Mouse (Mus musculus): ENCODE measurements around the gene Slco1a5.
"Not testable (repeated sequence)": the region's sequence is repeated elsewhere in the genome, so short reads cannot be mapped to it uniquely, and the experiment has no call there.

Slco1a5 gene

DNA sequence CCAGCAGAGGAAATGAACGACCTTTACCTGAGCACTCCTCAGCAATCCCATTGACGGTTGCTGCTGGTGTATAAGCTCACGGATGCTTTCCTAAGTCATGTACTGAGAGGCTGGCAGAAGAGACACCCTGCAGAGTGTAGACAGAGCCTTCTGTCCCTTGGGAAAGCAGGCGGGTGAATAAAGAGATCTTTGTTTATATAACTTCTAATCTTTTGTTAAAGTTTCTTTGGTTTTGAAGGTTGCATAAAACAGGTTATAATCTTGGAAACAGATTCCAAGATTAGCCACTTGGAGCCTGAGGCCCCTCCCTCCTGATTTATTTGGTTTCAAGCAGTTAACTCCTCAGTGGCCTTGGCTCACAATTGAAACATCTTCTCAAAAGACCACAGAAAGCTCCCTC, at the start of gene Slco1a5:
Gene Slco1a5, minus strand, starts transcription at position 101 of the 400 bp plus-strand sequence.
- no peak for DNase-seq (ENCODE audit: low spot score)

DNA sequence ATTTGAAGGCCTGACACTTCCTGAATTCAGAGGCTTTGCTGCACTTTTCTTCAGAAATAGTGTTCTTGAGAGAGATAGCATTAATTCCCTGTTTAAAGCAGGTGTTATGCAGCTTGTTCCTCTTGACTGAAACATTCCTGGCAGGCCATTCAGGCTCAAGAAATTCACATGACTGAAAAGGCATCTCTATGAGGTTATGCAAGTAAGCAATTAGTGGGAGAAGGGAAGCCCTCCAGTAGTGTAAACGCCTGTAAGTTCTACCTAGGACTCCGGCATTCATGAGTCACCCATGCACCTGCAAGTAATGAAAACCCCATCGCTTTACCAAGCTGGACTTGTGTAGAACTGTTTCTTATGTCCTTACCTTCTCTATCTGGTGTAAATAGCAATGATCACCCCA, 46.8 kb upstream of the Slco1a5 start:
- DNase-seq (ENCODE audit: low spot score): no peak

DNA sequence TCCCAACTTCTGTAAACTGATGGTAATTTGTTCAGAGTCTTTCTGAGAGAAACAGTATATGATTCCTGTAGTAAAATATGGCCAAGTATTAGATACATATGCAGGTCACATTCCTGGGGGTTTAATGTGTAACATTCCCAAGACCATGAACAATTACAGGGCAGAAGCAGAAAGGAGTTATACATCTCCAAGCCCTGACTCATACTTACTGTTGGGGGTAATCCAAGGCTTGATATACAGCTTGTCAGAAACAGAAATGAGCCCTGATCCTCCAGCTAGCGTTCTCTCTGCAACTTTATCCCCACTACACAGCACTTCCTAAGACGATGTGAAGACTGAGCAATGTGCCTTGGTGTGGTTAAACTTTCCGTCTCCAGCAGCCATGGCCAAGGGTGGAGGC, 44.8 kb upstream of the Slco1a5 start:
- DNase-seq (ENCODE audit: low spot score): no peak

DNA sequence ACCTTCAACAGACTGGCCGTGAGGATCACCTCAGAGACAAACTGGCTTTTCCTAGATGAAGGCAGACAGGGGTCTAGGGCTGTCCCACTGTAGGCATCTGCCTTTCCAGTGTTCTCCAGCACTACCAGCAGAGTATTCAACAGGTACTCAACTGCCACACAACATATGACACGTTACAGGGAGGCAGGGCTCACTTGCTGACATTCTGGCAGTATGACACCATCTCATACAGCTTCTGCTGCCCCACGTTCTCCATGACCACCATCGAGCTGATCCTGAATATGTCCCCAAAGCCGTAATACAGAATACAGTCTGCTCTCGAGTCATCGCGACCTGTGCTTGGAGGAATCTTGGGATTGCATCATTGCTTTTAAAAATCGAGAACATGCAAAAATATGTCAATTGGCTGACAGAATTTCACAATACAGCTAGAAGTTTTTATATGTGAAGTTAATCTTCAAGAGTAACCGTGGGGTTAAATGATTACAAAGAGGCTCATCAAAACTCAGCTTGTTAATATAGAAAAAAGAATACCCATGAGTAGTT, 43.8 kb upstream of the Slco1a5 start:
- no peak for DNase-seq (ENCODE audit: low spot score)

DNA sequence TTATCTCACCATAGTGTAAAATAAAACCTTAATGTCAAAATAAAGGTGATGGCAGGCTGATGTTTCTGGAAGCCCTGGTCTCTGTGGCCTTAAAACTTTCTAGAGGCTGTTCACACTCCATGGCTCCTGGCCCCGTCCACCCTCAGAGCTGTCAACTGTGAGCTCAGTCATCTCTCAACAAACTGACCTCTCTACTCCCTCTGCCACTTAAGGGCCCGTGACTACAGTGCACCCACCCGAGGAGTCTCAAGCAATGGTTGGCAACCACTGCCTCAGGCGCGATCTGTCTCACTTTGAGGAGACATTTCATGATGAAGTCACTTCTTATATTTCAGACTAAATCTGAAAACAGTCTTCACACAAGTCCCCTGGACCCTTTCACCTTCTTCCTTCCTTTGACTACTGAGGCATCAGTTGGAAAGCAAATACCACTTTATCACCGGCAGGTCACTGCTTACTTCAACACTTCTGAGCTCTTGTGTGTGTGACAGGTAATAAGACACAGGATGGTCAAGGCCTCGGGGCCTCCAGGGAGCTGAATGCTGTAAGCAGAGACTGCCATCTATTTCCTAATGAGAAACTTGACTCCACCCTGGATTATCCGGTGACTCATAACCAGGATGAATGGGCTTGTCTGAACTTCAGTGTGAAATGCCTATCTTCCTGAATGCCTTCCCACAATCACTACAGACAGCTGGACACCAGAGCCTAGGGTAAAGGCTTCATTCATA, 43.1 kb upstream of the Slco1a5 start:
- DNase-seq (ENCODE audit: low spot score): no peak

DNA sequence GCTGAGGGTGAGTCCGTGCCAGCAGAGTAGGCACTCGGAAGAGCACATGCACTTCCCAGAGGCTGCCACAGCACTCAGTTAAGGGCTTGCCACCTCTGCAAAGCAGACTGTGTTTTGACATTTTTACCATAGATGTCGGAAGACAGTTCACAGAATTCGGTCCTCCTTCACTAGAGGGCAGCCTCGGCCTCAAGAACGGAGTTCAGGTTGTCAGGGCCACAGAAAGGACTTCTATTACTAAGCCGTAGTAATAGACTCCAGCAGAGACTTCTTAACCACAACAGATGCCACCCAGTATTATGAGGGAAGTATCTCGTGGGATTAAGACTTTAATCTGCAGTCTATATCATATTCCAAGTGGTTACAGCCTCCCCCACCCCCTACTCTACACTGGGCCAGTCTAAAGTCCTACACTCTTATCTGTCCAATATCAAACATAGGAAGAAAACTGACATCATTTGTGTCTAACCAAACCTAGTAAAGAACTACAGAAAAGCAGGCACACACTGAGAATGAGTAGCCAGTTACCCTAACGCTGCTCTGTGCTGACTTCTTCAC, 40.3 kb upstream of the Slco1a5 start:
- no peak for DNase-seq (ENCODE audit: low spot score)

DNA sequence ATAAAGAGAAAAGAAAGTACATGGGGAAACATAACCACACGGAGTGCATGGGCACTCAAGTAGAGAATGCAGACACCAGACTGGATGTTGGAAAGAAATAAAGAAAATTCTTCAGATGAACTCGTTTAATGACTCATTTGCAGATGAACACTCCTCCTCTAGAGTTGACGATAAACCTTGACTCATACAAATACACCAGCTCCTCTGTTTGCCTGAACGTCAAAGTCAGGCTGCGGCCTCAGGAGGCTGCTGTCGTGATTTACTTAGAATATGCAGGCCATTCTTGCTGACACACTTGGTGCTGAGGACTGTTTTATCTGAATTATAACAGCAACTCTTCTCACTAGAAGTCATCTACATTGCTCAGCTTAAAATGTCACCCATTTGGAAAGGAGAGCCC, 39.3 kb upstream of the Slco1a5 start:
- DNase-seq (ENCODE audit: low spot score): no peak

DNA sequence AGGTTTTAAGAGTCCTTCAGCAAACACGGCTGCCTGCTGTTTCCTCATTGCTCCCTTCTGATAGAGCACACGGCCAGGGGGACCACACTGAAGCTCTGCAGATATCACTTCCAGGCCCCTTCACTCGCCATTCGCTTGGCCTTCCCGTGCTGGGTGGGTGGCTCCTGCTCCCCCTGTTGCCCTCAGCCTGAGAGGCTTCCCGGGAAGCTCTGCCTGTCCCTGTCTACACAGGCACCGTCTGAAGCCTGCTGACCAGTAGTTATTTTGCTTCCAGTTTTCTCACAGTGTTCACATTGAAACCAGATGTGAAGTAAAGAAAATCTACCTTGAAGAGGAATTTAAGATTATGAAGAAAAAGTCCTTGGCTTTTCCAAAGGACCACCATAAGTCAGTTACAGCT, 34.3 kb upstream of the Slco1a5 start:
- no peak for DNase-seq (ENCODE audit: low spot score)

DNA sequence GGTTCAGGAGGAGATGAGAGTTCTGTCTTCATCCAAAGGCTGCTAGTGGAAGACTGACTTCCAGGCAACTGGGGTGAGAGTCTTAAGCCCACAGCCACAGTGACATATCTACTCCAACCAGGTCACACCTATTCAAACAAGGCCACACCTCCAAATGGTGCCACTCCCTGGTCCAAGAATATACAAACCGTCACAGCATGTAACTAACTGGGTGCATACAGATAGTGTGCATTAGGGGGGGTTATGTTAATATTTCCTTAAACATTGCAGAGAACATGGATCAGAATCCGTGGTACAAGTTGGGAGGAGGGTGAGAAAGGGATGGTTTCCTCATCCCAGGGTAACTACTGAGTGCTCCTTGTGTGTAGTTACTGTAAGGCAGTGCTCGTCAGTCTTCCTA, 29.3 kb upstream of the Slco1a5 start:
- not testable (repeated sequence) for DNase-seq (ENCODE audit: low spot score)

DNA sequence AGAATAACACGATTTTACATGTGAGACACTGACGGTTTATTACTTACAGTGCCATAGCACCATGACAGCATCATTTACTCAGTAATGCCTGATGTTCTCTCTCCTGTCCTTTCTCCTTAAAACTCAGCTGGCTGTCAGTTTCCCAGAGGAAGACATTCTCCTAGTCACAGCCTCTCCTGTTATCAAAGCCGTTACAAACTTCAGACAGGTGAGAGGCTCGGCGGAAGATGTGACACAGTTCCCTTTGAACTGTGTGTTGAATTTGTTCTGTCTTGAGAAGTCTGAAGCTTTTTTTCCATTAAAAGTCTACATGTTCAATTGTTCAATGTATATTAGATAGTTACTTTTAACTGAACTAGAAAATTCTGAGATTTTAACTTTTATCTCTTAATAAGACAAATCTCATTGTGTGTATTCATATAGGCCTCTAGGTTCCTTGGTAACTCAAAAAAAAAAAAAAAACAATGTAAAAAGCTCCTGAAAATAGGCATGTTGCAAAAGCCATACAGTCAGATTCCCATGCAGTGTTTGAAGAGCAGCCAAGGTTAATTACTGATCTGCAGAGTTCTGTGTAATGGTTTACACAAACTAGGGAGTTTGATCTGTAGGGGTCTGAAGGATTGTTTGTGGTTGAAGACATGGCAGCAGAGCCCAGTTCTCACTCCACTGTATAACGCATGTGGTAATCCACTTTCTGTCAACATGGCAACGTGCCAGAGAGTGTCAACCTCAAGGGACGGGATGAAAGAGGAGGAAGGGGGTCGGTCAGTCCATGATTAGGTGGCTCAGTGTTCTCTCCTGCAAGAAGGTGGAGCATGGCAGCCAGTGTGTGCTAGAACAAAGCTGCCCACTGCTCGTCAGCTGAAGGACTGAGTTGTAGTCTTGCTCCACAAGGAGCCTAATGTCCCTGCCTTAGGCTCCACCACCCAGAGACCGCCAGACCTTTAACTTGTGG, 24.9 kb upstream of the Slco1a5 start:
- DNase-seq (ENCODE audit: low spot score): no peak

DNA sequence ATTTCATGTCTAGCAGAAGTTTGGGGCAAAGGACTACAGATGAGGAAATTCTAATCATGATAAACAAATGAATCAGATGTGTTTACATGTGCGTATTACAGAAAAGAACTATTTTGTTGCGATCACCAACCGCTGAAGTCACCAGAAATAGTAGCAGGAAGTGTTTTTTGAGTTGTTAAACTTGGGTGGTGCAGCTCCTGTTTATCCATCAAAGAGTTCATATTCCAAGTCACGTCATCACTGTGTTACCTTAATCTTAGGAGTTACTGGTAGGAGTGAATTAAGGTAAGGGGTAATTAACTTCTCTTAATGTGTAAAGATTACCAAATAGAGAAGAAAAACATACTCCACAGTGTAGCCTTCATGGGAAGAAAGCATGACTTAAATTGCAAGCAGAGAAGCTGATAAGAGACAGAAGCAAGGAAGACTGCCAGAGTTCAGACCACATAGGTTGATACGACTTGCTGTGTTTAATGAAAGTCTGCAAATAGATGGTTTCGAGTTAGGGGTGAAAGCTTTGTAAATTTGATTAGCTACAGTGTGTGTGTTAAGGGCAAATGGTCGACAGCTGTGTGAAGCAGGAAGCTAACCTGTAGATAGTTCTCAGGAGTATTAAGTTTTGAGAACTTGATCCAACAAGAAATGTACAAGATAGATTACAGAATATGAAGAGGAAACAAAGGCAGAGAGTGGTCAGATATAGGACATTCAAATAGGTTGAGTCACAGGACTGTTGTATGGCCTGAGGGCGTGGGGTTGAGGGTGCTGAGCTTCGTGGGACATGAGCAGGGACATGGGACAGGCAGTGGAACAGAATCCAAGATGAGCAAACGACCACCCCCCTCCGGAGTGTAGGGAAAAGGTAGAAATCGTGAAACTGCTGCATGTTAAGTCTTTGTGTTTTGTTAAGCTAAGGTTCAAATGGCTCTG, 23.7 kb upstream of the Slco1a5 start:
- peak; percentile 6 for DNase-seq (ENCODE audit: low spot score)

DNA sequence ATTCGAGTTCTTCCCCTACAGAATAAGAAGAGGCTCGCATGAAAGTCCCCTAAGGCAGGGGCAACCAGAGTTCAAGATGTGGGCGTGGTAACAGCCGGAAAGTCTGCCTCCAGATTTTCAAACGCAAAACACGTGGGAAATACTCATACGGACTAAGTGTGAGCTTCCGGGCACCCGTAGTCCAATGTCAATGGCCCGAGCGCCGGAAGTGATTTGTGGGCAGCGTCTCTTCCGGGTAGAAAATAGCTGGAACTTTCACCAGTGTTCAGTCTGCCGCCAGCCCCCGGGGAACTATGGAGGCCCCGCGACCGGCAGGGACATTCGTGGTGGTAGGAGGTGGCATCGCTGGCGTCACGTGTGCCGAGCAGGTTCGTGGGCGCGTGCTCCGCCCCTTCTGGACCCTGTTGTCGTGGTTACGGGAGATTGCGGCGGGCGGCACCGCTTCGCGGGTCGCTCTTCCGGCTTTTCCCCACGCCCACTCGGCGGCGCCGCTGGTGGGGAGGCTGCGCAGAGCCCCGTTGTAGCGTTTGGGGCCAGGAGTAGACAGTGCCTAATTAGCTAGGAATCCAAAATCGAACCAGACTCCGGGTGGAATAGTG, 22.8 kb upstream of the Slco1a5 start, which contains the start of gene Pyroxd1:
Gene Pyroxd1, plus strand, starts transcription at position 215 of the 599 bp plus-strand sequence.
- DNase-seq (ENCODE audit: low spot score): peak; percentile 87

DNA sequence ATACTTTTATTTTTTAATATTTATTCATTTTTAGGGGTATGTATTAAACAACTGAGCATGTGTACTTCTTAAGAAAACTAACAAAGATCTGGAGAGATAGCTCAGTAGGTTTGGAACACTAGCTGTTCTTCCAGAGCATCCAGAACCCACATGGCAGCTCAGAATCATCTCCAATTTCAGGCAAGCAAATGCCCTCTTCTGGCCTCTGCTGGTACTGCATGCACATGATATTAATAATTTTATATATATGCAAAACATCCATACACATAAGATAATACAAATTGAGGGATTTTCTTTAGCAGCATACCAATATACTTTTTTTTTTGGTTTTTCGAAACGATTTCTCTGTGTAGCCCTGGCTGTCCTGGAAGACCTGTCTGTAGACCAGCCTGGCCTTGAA, 20.8 kb upstream of the Slco1a5 start:
- DNase-seq (ENCODE audit: low spot score): peak; percentile 37

DNA sequence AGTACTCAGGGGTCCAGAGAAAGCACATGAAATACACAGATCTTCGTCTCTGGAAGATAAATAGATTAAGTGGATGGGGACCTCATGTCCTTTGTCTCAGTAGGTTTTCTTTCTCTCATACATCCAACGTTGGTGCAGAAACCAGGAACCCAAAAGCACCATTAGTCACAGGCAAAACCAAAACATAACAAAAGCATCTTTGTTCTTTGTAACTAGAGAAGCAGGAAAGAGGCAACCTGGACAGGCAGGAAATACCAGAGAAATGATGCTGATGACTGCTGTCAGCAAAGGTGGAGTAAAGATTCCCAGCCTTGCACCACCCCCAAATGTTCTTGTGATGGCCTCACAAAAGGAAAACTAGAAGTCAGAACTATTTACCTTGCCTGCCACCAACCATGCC, 16.8 kb upstream of the Slco1a5 start:
- DNase-seq (ENCODE audit: low spot score): no peak

DNA sequence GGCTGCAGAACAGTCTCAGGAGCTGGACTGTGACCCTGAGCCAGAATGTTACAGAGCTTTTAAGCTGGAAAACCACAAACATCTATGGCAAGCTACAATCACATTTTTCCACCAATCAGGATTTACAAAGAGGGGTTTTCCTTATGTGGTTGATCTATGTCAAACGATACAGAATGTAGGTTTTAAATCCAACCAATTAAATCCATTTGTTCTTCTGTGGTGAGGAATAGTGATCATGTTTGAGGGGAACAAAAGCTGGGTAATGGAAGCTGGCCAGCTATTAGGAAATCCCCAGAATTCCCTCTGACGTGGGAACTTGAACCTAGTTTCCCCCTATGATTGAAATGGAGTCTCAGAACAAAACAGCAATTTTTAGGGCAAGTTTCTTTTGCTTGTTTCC, 16.2 kb upstream of the Slco1a5 start:
- no peak for DNase-seq (ENCODE audit: low spot score)

DNA sequence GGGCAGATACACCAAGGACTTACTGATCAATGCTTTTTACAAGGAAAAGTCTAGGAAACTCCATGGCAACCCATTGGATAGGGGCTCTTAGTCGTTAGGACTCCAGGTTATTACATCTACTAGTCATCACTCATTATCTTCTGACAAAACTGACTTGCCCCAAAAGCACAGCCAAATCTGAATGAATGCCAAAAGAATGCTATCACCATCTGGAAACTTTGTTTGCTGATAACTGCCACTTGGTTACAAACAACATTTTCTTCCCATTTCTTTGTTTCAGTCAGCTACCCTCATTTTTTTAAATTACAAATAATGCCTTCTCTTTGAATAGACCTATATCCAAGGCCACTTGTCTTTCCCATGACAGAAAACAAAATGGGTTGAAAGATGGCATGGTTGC, 6.4 kb upstream of the Slco1a5 start:
- no peak for DNase-seq (ENCODE audit: low spot score)

DNA sequence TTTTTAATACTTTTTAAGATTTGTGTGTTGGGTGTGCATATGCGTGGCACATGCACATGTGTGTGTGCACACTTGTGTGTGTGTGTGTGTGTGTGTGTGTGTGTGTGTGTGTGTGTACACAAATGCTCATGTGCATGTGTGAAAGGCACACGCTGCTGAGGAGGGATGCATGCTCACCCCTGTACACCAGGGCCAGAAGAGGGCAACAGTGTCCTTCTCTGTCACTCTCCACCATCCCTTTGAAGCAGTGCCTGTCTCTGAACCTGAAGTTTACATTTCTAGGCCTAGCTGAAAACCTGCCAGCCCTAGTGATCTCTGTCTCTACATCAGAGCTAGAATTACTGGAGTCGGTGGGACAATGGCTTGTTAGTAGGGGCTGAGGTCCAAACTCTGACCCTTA, 3.8 kb upstream of the Slco1a5 start:
- DNase-seq (ENCODE audit: low spot score): no peak

DNA sequence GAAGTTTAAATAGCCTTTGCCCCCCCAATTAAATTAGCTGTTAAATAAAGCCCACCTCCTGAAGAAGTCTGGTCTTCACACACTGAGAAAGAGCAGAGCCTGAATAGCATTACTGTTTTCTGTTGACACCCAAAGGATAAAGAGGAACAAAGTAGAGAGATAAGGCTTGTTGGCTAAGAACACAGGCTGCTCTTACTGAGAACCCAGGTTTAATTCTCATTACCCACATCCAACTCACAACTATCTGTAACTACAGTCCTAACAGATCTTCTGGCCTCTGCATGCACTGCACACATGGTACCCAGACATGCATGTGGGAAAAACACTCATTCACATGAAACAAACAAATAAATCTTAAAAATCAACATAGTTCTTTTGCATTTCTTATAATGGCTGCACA, 5.7 kb downstream of the Slco1a5 start:
- no peak for DNase-seq (ENCODE audit: low spot score)

DNA sequence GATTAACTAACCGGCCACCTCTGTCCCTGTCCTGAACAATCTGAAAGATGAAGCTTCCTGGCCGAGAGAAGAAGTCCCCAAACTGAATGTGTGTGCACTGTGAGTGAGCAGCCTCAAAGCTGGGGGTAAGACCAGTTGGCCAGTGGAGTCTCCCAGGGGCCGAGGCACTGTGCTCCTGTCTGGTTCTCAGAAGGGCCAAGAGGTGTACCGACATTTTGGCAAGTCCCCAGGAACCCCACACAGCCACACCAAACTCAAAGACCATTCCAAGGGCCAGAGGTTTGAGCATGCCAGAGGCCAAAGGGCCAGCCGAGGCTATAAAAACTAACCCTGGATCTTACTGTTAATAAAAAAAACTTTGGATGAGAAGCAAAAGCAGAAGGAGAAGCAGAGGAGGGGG, 8.5 kb downstream of the Slco1a5 start:
- no peak for DNase-seq (ENCODE audit: low spot score)

DNA sequence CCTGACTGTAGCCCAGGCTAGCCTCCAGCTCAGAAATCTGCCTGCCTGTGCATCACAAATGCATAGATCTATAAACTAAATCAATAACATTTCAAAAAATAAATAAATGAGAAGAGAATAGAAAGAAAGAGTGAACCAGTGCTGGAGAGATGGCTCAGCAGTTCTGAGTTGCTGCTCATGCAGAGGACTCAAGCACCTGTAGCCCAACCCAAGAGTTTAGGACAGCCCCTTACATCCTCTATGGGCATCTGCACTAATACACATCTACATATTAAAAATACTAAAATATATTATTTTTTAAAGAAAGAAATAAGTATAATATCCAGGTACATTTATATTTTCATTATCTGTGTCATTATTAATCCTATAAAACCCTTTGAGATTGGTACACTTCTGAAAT, 17.7 kb downstream of the Slco1a5 start:
- no peak for DNase-seq (ENCODE audit: low spot score)

DNA sequence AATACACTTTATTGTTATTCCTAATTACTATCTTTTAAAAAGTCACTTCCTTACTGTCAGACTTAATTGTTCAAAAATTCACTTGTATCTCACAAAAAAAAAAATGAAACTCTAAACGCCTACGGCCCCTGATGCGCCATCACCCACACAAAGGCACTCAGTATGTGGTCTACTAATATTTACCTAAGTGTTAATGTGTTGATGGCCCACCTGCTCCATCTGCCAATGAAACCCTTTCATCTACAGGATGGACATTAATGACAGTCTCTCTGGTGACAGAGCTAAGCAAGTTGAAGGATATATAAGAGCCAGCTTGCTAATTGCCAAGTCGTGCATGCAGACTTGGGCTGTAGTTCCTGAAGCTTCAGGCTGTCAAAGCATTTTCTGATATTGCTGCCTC, 24.7 kb downstream of the Slco1a5 start, which contains the start of gene Iapp:
Gene Iapp, plus strand, starts transcription at position 326 of the 400 bp plus-strand sequence.
- no peak for DNase-seq (ENCODE audit: low spot score)
